18 mouse cellular contexts compared by ENCODE assay signal in genomic region chr8:86874055-86874454, GRCm38 (mm10). TPM values are rescaled to one million over a fixed set of nuclear protein-coding genes. Genes with fewer than 3 reads are reported as not detected.
DNase-seq lines count a peak whose midpoint lies in the region; ATAC-seq and TF ChIP-seq lines count a peak whose summit lies in the region.
"Had no signal": no experiment of that assay in that cellular context is flagged by ENCODE, and none has a peak within 500 bp of the region (broad histone marks: within the 10 kb centered on the region; RNA-seq: fewer than 3 reads in every experiment).

No protein-coding gene starts in this region.

- TF ChIP-seq RAD21 in MEL (IDR thresholded peaks at IDR 0.05; ENCODE audit: low read depth, low read length), result no peak

- H3K4me1 ChIP-seq in heart, embryonic 13.5 days, result peaks cover 87% of the 10 kb centered on the region
- peaks cover 23 to 25% of the 10 kb centered on the region in 2 experiments for H3K4me1 ChIP-seq in MEL (ENCODE audit: control insufficient read depth in 1 of 2, insufficient read depth in 2 of 2, low read length in 2 of 2)
- H3K4me1 ChIP-seq in embryonic fibroblast, embryonic 13.5 days (ENCODE audit: control insufficient read depth, insufficient read depth, low read length), result peaks cover 8% of the 10 kb centered on the region; the same call in 1 of the 2 replicates
- peaks cover 57% of the 10 kb centered on the region for H3K4me1 ChIP-seq in liver, embryonic 15.5 days (replicated peaks)
- H3K4me1 ChIP-seq: limb, embryonic 10.5 days had no signal

- no peaks in the 10 kb centered on the region for H3K36me3 ChIP-seq in heart, embryonic 13.5 days
- H3K36me3 ChIP-seq in MEL (ENCODE audit: control insufficient read depth in 1 of 2, insufficient read depth in 2 of 2, low read length in 2 of 2), result peaks cover 0 to 37% of the 10 kb centered on the region in 2 experiments
- no peaks in the 10 kb centered on the region for H3K36me3 ChIP-seq in liver, embryonic 15.5 days (replicated peaks)

- peak in 1 of 2 experiments; percentile 28; a peak in 1 of 4 replicates for TF ChIP-seq EP300 in MEL (IDR thresholded peaks at IDR 0.05; ENCODE audit: low read depth in 1 of 2, low read length in 2 of 2)

- H3K27ac ChIP-seq in heart, embryonic 13.5 days (replicated peaks), result peak overlapping the region; percentile 78; the same call in 1 of the 2 replicates
- no peak overlapping the region; the same call in 1 of the 2 replicates for H3K27ac ChIP-seq in MEL (ENCODE audit: control insufficient read depth, low read depth, low read length)
- H3K27ac ChIP-seq in embryonic fibroblast, embryonic 13.5 days (ENCODE audit: insufficient read depth, low read length), result peak overlapping the region; percentile 75
- H3K27ac ChIP-seq in liver, embryonic 15.5 days (replicated peaks), result no peak overlapping the region; the same call in 1 of the 2 replicates
- H3K27ac ChIP-seq: limb, embryonic 10.5 days had no signal

- peaks cover 50% of the 10 kb centered on the region for H3K79me2 ChIP-seq in MEL (ENCODE audit: control insufficient read depth, insufficient read depth, low read length, poor library complexity)

- H3K9ac ChIP-seq in heart, embryonic 13.5 days, result no peak overlapping the region
- no peak overlapping the region for H3K9ac ChIP-seq in MEL (ENCODE audit: control insufficient read depth, low read depth, low read length, poor library complexity, severe bottlenecking)
- no peak overlapping the region for H3K9ac ChIP-seq in liver, embryonic 15.5 days

- TF ChIP-seq POLR2A in MEL (IDR thresholded peaks at IDR 0.05; ENCODE audit: control insufficient read depth in 1 of 2, insufficient read depth in 1 of 2, low read depth in 1 of 2, low read length in 2 of 2, poor library complexity in 1 of 2), result no peak
- no peak for TF ChIP-seq POLR2A in embryonic fibroblast, embryonic 13.5 days (IDR thresholded peaks at IDR 0.05; ENCODE audit: low read depth, low read length)

- H3K4me3 ChIP-seq in heart, embryonic 13.5 days, result no peak overlapping the region
- no peak overlapping the region for H3K4me3 ChIP-seq in MEL (ENCODE audit: control insufficient read depth in 1 of 2, insufficient read depth in 1 of 2, low read depth in 2 of 2, low read length in 2 of 2)
- no peak overlapping the region for H3K4me3 ChIP-seq in embryonic fibroblast, embryonic 13.5 days (ENCODE audit: insufficient read depth, low read length)
- no peak overlapping the region for H3K4me3 ChIP-seq in liver, embryonic 15.5 days (replicated peaks)
- H3K4me3 ChIP-seq: limb, embryonic 10.5 days; megakaryocyte, embryonic 14.5 days had no signal

- 77% methylated on average over 2 of the region's 2 CpGs for WGBS in heart, embryonic 13.5 days
- WGBS in liver, embryonic 15.5 days (ENCODE audit: insufficient replicate concordance), result 22% methylated on average over 2 of the region's 2 CpGs

- no peak for DNase-seq in heart, postnatal 36 days
- peak; percentile 53 for DNase-seq in MEL (ENCODE audit: low read depth, low spot score)
- DNase-seq in frontal cortex, postnatal 25 days (ENCODE audit: low spot score in 2 of 2), result no peak
- no peak for DNase-seq in urinary bladder, adult 2 months (ENCODE audit: low spot score)
- no peak for DNase-seq in urinary bladder, postnatal 4 days (ENCODE audit: low spot score in 2 of 2)
- DNase-seq: adrenal gland, adult 8-10 months; cerebellum, postnatal 36 days; kidney, adult 8-10 months; kidney, postnatal 14 days; lung, adult 18-20 months; lung, postnatal 14 days; thymus, postnatal 14 days had no signal

- no peaks in the 10 kb centered on the region for H3K27me3 ChIP-seq in heart, embryonic 13.5 days (replicated peaks)
- H3K27me3 ChIP-seq in MEL (ENCODE audit: control insufficient read depth in 1 of 2, insufficient read depth in 2 of 2, low read length in 2 of 2), result no peaks in the 10 kb centered on the region
- H3K27me3 ChIP-seq in liver, embryonic 15.5 days, result no peaks in the 10 kb centered on the region
- H3K27me3 ChIP-seq: megakaryocyte, embryonic 14.5 days had no signal

- no peaks in the 10 kb centered on the region for H3K9me3 ChIP-seq in heart, embryonic 13.5 days
- no peaks in the 10 kb centered on the region for H3K9me3 ChIP-seq in MEL (replicated peaks; ENCODE audit: insufficient read depth, low read length)
- no peaks in the 10 kb centered on the region for H3K9me3 ChIP-seq in liver, embryonic 15.5 days (replicated peaks)
- H3K9me3 ChIP-seq: limb, embryonic 10.5 days; megakaryocyte, embryonic 14.5 days had no signal

- no peak for TF ChIP-seq CTCF in MEL (IDR thresholded peaks at IDR 0.05 in 2 of 3, conservative IDR thresholded peaks at IDR 0.05 in 1 of 3; ENCODE audit: control insufficient read depth in 1 of 3, insufficient read depth in 1 of 3, low read depth in 2 of 3, low read length in 3 of 3, poor library complexity in 1 of 3, severe bottlenecking in 1 of 3)
- TF ChIP-seq CTCF in embryonic fibroblast, embryonic 13.5 days (IDR thresholded peaks at IDR 0.05; ENCODE audit: borderline replicate concordance, insufficient read depth, low read length), result no peak

- H3K4me2 ChIP-seq in heart, embryonic 13.5 days, result no peak overlapping the region
- H3K4me2 ChIP-seq in liver, embryonic 15.5 days, result no peak overlapping the region

- no peak for ATAC-seq in heart, embryonic 13.5 days (ENCODE audit: extremely low read depth, insufficient number of reproducible peaks, low FRiP score, low TSS enrichment)
- ATAC-seq in liver, embryonic 15.5 days (ENCODE audit: insufficient read depth), result peak; percentile 44; the same call in 1 of the 2 replicates
- ATAC-seq: inflammation-experienced regulatory T-cells, adult 6 months had no signal

- intact Hi-C loops in heart, postnatal 36 days (cut with DNase I), result no loop called here

TF ChIP-seq in MEL, 35 proteins besides CTCF, POLR2A, EP300 and RAD21:
- TF ChIP-seq TBP (IDR thresholded peaks at IDR 0.05; ENCODE audit: low read depth, low read length) (peak; percentile 79; the same call in 1 of the 2 replicates), MEF2A (IDR thresholded peaks at IDR 0.05; ENCODE audit: extremely low read depth, insufficient replicate concordance, low read depth, low read length, poor library complexity, severe bottlenecking) (no peak), TCF12 (IDR thresholded peaks at IDR 0.05; ENCODE audit: low read depth, low read length) (peak; percentile 58), TAL1 (IDR thresholded peaks at IDR 0.05; ENCODE audit: low read length) (peak; percentile 71), GATA1 (IDR thresholded peaks at IDR 0.05; ENCODE audit: low read depth, low read length) (peak; percentile 48; the same call in 1 of the 2 replicates), USF2 (IDR thresholded peaks at IDR 0.05; ENCODE audit: borderline replicate concordance in 1 of 2, insufficient read depth in 1 of 2, low read depth in 1 of 2, low read length in 2 of 2) (no peak)

RNA-seq across cellular contexts. Expression of gene N4bp1, which starts 11.0 kb away (rescaled TPM):
- 6.2 and 6.7 TPM in 2 replicates for polyA plus RNA-seq in heart, embryonic 13.5 days (2015; fragmentation: Nextera tagmentation; extraction: Ambion mirVana)
- total RNA-seq in heart, postnatal 36 days (2021), result 10 to 100 TPM; 16.9 to 17.5 TPM
- total RNA-seq in MEL (2012; rRNA removed), result 13.4 and 14.0 TPM in 2 replicates
- polyA plus RNA-seq in MEL (2012; ENCODE audit: insufficient read depth in 1 of 2, insufficient read length in 2 of 2, low read depth in 1 of 2, low replicate concordance in 2 of 2, missing spikeins in 1 of 2), result 10 to 100 TPM in 1 of 2 experiments, not detected in 1; 24.0 TPM
- 33.3 and 35.6 TPM in 2 replicates for polyA plus RNA-seq in embryonic fibroblast, embryonic 13.5 days (2011; ENCODE audit: insufficient read length, low read depth, missing spikeins)
- polyA plus RNA-seq in liver, embryonic 15.5 days (2015; fragmentation: Nextera tagmentation; extraction: Ambion mirVana), result 2.3 and 2.6 TPM in 2 replicates
- polyA plus RNA-seq in urinary bladder, adult 2 months (2012; rRNA removed), result 7.3 and 11.4 TPM in 2 replicates

Comparison
In these comparisons a context has a peak if more than half of its experiments do, and no peak if none do; other contexts are left out.
1. H3K27ac ChIP-seq: peak in heart, embryonic 13.5 days (single experiment) and embryonic fibroblast, embryonic 13.5 days (single experiment); none in MEL (single experiment) and liver, embryonic 15.5 days (single experiment).